Comparison of ENCODE assay signal across 24 mouse cellular contexts in the genomic region with DNA sequence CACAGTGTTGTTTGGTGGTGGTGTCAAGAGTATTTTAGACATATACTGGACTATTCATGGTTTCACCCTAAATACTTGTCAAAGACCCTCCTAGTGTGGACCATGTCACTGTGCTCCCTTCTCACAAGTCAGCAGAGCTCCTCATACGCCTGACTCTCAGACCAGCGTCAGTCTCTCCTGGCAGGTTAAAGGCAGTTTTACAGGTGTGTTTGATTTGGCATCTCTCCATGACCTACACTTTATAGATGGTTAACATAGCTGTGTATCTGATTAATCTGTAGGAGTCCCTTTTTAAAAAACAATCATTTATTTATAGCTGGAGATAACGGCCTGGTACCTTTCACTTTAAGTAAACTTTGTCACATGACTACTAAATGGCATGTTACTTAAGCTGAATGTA. TPM values are rescaled to one million over a fixed set of nuclear protein-coding genes. Genes with fewer than 3 reads are reported as not detected.
DNase-seq lines count a peak whose midpoint lies in the region; ATAC-seq and TF ChIP-seq lines count a peak whose summit lies in the region.
"Had no signal": no experiment of that assay in that cellular context is flagged by ENCODE, and none has a peak within 500 bp of the region (broad histone marks: within the 10 kb centered on the region; RNA-seq: fewer than 3 reads in every experiment).

No protein-coding gene starts in this region.

- no peaks in the 10 kb centered on the region for H3K27me3 ChIP-seq in kidney, adult 2 months (replicated peaks; ENCODE audit: control insufficient read depth, insufficient read depth, low read length)
- H3K27me3 ChIP-seq in intestine, embryonic 15.5 days (replicated peaks), result no peaks in the 10 kb centered on the region
- H3K27me3 ChIP-seq in intestine, postnatal 0 days (replicated peaks; ENCODE audit: control insufficient read depth, insufficient read depth, low read length), result no peaks in the 10 kb centered on the region
- no peaks in the 10 kb centered on the region for H3K27me3 ChIP-seq in stomach, embryonic 15.5 days (replicated peaks)
- H3K27me3 ChIP-seq in forebrain, embryonic 12.5 days, result no peaks in the 10 kb centered on the region
- H3K27me3 ChIP-seq: CH12.LX; embryonic facial prominence, embryonic 12.5 days; embryonic facial prominence, embryonic 15.5 days; forebrain, embryonic 15.5 days; hindbrain, embryonic 15.5 days; Patski had no signal

- no peak overlapping the region for H3K27ac ChIP-seq in kidney, adult 2 months (ENCODE audit: insufficient read depth, low read depth, low read length)
- H3K27ac ChIP-seq in intestine, embryonic 15.5 days, result no peak overlapping the region
- no peak overlapping the region for H3K27ac ChIP-seq in intestine, postnatal 0 days (ENCODE audit: low read depth, low read length)
- H3K27ac ChIP-seq in stomach, embryonic 15.5 days, result peak overlapping the region; percentile 57; the same call in 1 of the 2 replicates
- no peak overlapping the region for H3K27ac ChIP-seq in forebrain, embryonic 12.5 days
- H3K27ac ChIP-seq: embryonic facial prominence, embryonic 12.5 days; embryonic facial prominence, embryonic 15.5 days; forebrain, embryonic 15.5 days; hindbrain, embryonic 15.5 days had no signal

- no peaks in the 10 kb centered on the region; the same call in 1 of the 2 replicates for H3K36me3 ChIP-seq in kidney, adult 2 months (ENCODE audit: control insufficient read depth, insufficient read depth, low read length)
- H3K36me3 ChIP-seq in intestine, embryonic 15.5 days, result 0 out of 2 replicates have a peak, but pooled peaks cover 2% of the 10 kb centered on the region
- peaks cover 49% of the 10 kb centered on the region for H3K36me3 ChIP-seq in intestine, postnatal 0 days (ENCODE audit: control insufficient read depth, insufficient read depth)
- peaks cover 14% of the 10 kb centered on the region; the same call in 1 of the 2 replicates for H3K36me3 ChIP-seq in stomach, embryonic 15.5 days
- peaks cover 41% of the 10 kb centered on the region for H3K36me3 ChIP-seq in forebrain, embryonic 12.5 days (replicated peaks)

- peak; percentile 62; the same call in 1 of the 2 replicates for ATAC-seq in intestine, embryonic 15.5 days
- peak; percentile 16; the same call in 1 of the 2 replicates for ATAC-seq in intestine, postnatal 0 days
- ATAC-seq in stomach, embryonic 15.5 days (ENCODE audit: insufficient read depth, low FRiP score, low read depth), result no peak
- no peak for ATAC-seq in forebrain, embryonic 12.5 days (ENCODE audit: low FRiP score)
- ATAC-seq: forebrain, embryonic 15.5 days; Patski had no signal

- 48% methylated on average over 3 of the region's 3 CpGs for WGBS in kidney, adult 2 months
- 63% methylated on average over 3 of the region's 3 CpGs for WGBS in intestine, embryonic 15.5 days
- WGBS in intestine, postnatal 0 days, result 43% methylated on average over 3 of the region's 3 CpGs
- WGBS in stomach, embryonic 15.5 days, result 63% methylated on average over 3 of the region's 3 CpGs
- 93% methylated on average over 3 of the region's 3 CpGs for WGBS in forebrain, embryonic 12.5 days

- H3K4me3 ChIP-seq in kidney, adult 2 months (ENCODE audit: insufficient read depth, low read depth, low read length), result no peak overlapping the region
- H3K4me3 ChIP-seq in intestine, embryonic 15.5 days (replicated peaks), result no peak overlapping the region
- no peak overlapping the region for H3K4me3 ChIP-seq in intestine, postnatal 0 days (ENCODE audit: low read depth, low read length)
- H3K4me3 ChIP-seq in stomach, embryonic 15.5 days (replicated peaks), result no peak overlapping the region
- no peak overlapping the region for H3K4me3 ChIP-seq in forebrain, embryonic 12.5 days (replicated peaks)
- H3K4me3 ChIP-seq: embryonic facial prominence, embryonic 12.5 days; embryonic facial prominence, embryonic 15.5 days; forebrain, embryonic 15.5 days; hindbrain, embryonic 15.5 days had no signal

- H3K9me3 ChIP-seq in intestine, embryonic 15.5 days, result no peaks in the 10 kb centered on the region
- no peaks in the 10 kb centered on the region for H3K9me3 ChIP-seq in intestine, postnatal 0 days (ENCODE audit: control insufficient read depth)
- H3K9me3 ChIP-seq in stomach, embryonic 15.5 days, result no peaks in the 10 kb centered on the region
- no peaks in the 10 kb centered on the region for H3K9me3 ChIP-seq in forebrain, embryonic 12.5 days
- H3K9me3 ChIP-seq: embryonic facial prominence, embryonic 12.5 days; embryonic facial prominence, embryonic 15.5 days; forebrain, embryonic 15.5 days; G1E; hindbrain, embryonic 15.5 days had no signal

- H3K4me2 ChIP-seq in intestine, embryonic 15.5 days (replicated peaks), result no peak overlapping the region
- no peak overlapping the region for H3K4me2 ChIP-seq in intestine, postnatal 0 days (replicated peaks; ENCODE audit: low read depth)
- no peak overlapping the region for H3K4me2 ChIP-seq in stomach, embryonic 15.5 days
- H3K4me2 ChIP-seq in forebrain, embryonic 12.5 days, result no peak overlapping the region
- H3K4me2 ChIP-seq: embryonic facial prominence, embryonic 12.5 days; embryonic facial prominence, embryonic 15.5 days; forebrain, embryonic 15.5 days; heart, embryonic 11.5 days; hindbrain, embryonic 15.5 days had no signal

- H3K4me1 ChIP-seq in kidney, adult 2 months (ENCODE audit: control insufficient read depth, insufficient read depth, low read length), result peaks cover 45% of the 10 kb centered on the region
- no peaks in the 10 kb centered on the region for H3K4me1 ChIP-seq in intestine, embryonic 15.5 days (replicated peaks)
- no peaks in the 10 kb centered on the region for H3K4me1 ChIP-seq in intestine, postnatal 0 days (replicated peaks; ENCODE audit: control insufficient read depth, insufficient read depth, low read length)
- H3K4me1 ChIP-seq in stomach, embryonic 15.5 days, result no peaks in the 10 kb centered on the region
- no peaks in the 10 kb centered on the region for H3K4me1 ChIP-seq in forebrain, embryonic 12.5 days
- H3K4me1 ChIP-seq: embryonic facial prominence, embryonic 12.5 days; embryonic facial prominence, embryonic 15.5 days; hindbrain, embryonic 15.5 days had no signal

- no peak overlapping the region for H3K9ac ChIP-seq in intestine, embryonic 15.5 days
- no peak overlapping the region for H3K9ac ChIP-seq in intestine, postnatal 0 days (ENCODE audit: low read depth, low read length)
- no peak overlapping the region for H3K9ac ChIP-seq in stomach, embryonic 15.5 days
- H3K9ac ChIP-seq in forebrain, embryonic 12.5 days, result no peak overlapping the region
- H3K9ac ChIP-seq: embryonic facial prominence, embryonic 12.5 days; embryonic facial prominence, embryonic 15.5 days; forebrain, embryonic 15.5 days; hindbrain, embryonic 15.5 days had no signal

- DNase-seq in kidney, adult 2 months, result peak; percentile 29
- DNase-seq in kidney, postnatal 25 days, result no peak
- no peak for DNase-seq in thymus, postnatal 14 days
- no peak for DNase-seq in retina, postnatal 1 day
- DNase-seq: adrenal gland, adult 2 months; adrenal gland, postnatal 14 days; B cell, adult 2 months; cerebellum, adult 11 months; cerebellum, adult 9-11 months; cerebellum, postnatal 25 days; gastrocnemius, postnatal 25 days; heart, postnatal 36 days had no signal

- TF ChIP-seq POLR2A in kidney, adult 2 months (IDR thresholded peaks at IDR 0.05; ENCODE audit: low read depth, low read length), result no peak

- no peak for TF ChIP-seq CTCF in kidney, adult 2 months (conservative IDR thresholded peaks at IDR 0.05; ENCODE audit: insufficient read depth, insufficient read length, low read depth, low read length)
- TF ChIP-seq CTCF in intestine, postnatal 0 days (IDR thresholded peaks at IDR 0.05; ENCODE audit: low read depth), result no peak

RNA-seq across cellular contexts. Expression of gene Aqp8, which starts 40.1 kb away (rescaled TPM):
- 1.1 TPM in 2 replicates for polyA plus RNA-seq in kidney, adult 2 months (2012; rRNA removed)
- 12.4 and 28.8 TPM in 2 replicates for polyA plus RNA-seq in intestine, embryonic 15.5 days (2015; fragmentation: Nextera tagmentation; extraction: Ambion mirVana)
- 23.1 and 30.8 TPM in 2 replicates for polyA plus RNA-seq in intestine, postnatal 0 days (2015; fragmentation: Nextera tagmentation; extraction: Ambion mirVana)
- polyA plus RNA-seq in stomach, embryonic 15.5 days (2015; fragmentation: Nextera tagmentation; extraction: Ambion mirVana), result 27.3 and 35.6 TPM in 2 replicates
- polyA plus RNA-seq in forebrain, embryonic 12.5 days (2016; fragmentation: Nextera tagmentation; extraction: Ambion mirVana), result 0.22 and 0.56 TPM in 2 replicates
- polyA plus RNA-seq: adrenal gland, adult 2 months; embryonic facial prominence, embryonic 15.5 days; forebrain, embryonic 15.5 days; hindbrain, embryonic 15.5 days; Patski had no signal

RNA-seq across cellular contexts. Expression of gene Arhgap17, which starts 52.2 kb away (rescaled TPM):
- polyA plus RNA-seq in kidney, adult 2 months (2012; rRNA removed), result 20.0 and 21.0 TPM in 2 replicates
- 20.4 and 20.8 TPM in 2 replicates for polyA plus RNA-seq in intestine, embryonic 15.5 days (2015; fragmentation: Nextera tagmentation; extraction: Ambion mirVana)
- 17.2 and 18.0 TPM in 2 replicates for polyA plus RNA-seq in intestine, postnatal 0 days (2015; fragmentation: Nextera tagmentation; extraction: Ambion mirVana)
- polyA plus RNA-seq in stomach, embryonic 15.5 days (2015; fragmentation: Nextera tagmentation; extraction: Ambion mirVana), result 16.2 and 19.9 TPM in 2 replicates
- 22.6 and 24.1 TPM in 2 replicates for polyA plus RNA-seq in forebrain, embryonic 12.5 days (2016; fragmentation: Nextera tagmentation; extraction: Ambion mirVana)

RNA-seq across cellular contexts. Expression of gene Lcmt1, which starts 52.4 kb away (rescaled TPM):
- polyA plus RNA-seq in kidney, adult 2 months (2012; rRNA removed), result 26.9 and 29.9 TPM in 2 replicates
- polyA plus RNA-seq in intestine, embryonic 15.5 days (2015; fragmentation: Nextera tagmentation; extraction: Ambion mirVana), result 42.9 and 46.5 TPM in 2 replicates
- 36.2 and 41.5 TPM in 2 replicates for polyA plus RNA-seq in intestine, postnatal 0 days (2015; fragmentation: Nextera tagmentation; extraction: Ambion mirVana)
- polyA plus RNA-seq in stomach, embryonic 15.5 days (2015; fragmentation: Nextera tagmentation; extraction: Ambion mirVana), result 43.3 and 45.7 TPM in 2 replicates
- polyA plus RNA-seq in forebrain, embryonic 12.5 days (2016; fragmentation: Nextera tagmentation; extraction: Ambion mirVana), result 62.0 and 64.0 TPM in 2 replicates

Comparison
In these comparisons a context has a peak if more than half of its experiments do, and no peak if none do; other contexts are left out.
1. ATAC-seq: peak in intestine, embryonic 15.5 days (single experiment) and intestine, postnatal 0 days (single experiment); none in stomach, embryonic 15.5 days (single experiment) and forebrain, embryonic 12.5 days (single experiment).